Mouse (Mus musculus) layer of hippocampus, adult 11-12 months (tissue): ENCODE data around the gene Hmgn2.
"Not testable (repeated sequence)": the region's sequence is repeated elsewhere in the genome, so short reads cannot be mapped to it uniquely, and the experiment has no call there.

Experiments used
- DNase-seq: peaks from one replicate; pipeline ENCODE4 v3.0.0; 2022; ENCODE audit warnings: low spot score

Gene Hmgn2

GRCm38 (mm10) chr4:133968150-133968921, at the start of gene Hmgn2:
TSS of gene Hmgn2 (minus strand) at chr4:133968650.
- DNase-seq, result peak; percentile 49

- no peak for DNase-seq
These were observed 48.9 kb upstream of the Hmgn2 start for GRCm38 (mm10) chr4:134017201-134017865.

GRCm38 (mm10) chr4:134016767-134017166, 48.3 kb upstream of the Hmgn2 start:
- DNase-seq, result no peak

GRCm38 (mm10) chr4:134016208-134016607, 47.8 kb upstream of the Hmgn2 start:
- DNase-seq, result no peak

- DNase-seq, result no peak
These were observed 44.5 kb upstream of the Hmgn2 start for GRCm38 (mm10) chr4:134012858-134013528.

- no peak for DNase-seq
These were observed 43.3 kb upstream of the Hmgn2 start for GRCm38 (mm10) chr4:134011450-134012414.

- no peak for DNase-seq
These were observed 41.3 kb upstream of the Hmgn2 start for GRCm38 (mm10) chr4:134009709-134010108.

- no peak for DNase-seq
These were observed 38.4 kb upstream of the Hmgn2 start for GRCm38 (mm10) chr4:134006845-134007244.

- DNase-seq, result no peak
These were observed 37.3 kb upstream of the Hmgn2 start for GRCm38 (mm10) chr4:134005581-134006358.

GRCm38 (mm10) chr4:134002903-134003302, 34.5 kb upstream of the Hmgn2 start:
- DNase-seq, result no peak

- DNase-seq, result no peak
These were observed 33.8 kb upstream of the Hmgn2 start for GRCm38 (mm10) chr4:134002246-134002645.

GRCm38 (mm10) chr4:134001710-134002109, 33.3 kb upstream of the Hmgn2 start:
- DNase-seq, result no peak

- peak; percentile 95 for DNase-seq
These were observed 32.3 kb upstream of the Hmgn2 start, which contains the start of gene Dhdds for GRCm38 (mm10) chr4:134000466-134001438. TSS of gene Dhdds (minus strand) at chr4:134000918.

GRCm38 (mm10) chr4:133994697-133995096, 26.2 kb upstream of the Hmgn2 start:
- DNase-seq, result no peak

GRCm38 (mm10) chr4:133991087-133991660, 22.7 kb upstream of the Hmgn2 start:
- DNase-seq, result no peak

GRCm38 (mm10) chr4:133990035-133990434, 21.6 kb upstream of the Hmgn2 start:
- DNase-seq, result no peak

- DNase-seq, result not testable (repeated sequence)
These were observed 19.8 kb upstream of the Hmgn2 start for GRCm38 (mm10) chr4:133988289-133988688.

- no peak for DNase-seq
These were observed 14.5 kb upstream of the Hmgn2 start for GRCm38 (mm10) chr4:133982936-133983335.

- no peak for DNase-seq
These were observed 12.0 kb upstream of the Hmgn2 start for GRCm38 (mm10) chr4:133980496-133980895.
